Mouse (Mus musculus) regulatory T cell (primary cell): Measurements from ENCODE around the gene Gfod2.

Experiments
- in situ Hi-C: fragments of 300-600 bp; cut with MboI, MseI; formaldehyde crosslinking; loops from one replicate; pipeline ENCODE4 v1.15.1; 2025; ENCODE audit warnings: high pct_unique_total_duplicates

Gfod2 gene

DNA sequence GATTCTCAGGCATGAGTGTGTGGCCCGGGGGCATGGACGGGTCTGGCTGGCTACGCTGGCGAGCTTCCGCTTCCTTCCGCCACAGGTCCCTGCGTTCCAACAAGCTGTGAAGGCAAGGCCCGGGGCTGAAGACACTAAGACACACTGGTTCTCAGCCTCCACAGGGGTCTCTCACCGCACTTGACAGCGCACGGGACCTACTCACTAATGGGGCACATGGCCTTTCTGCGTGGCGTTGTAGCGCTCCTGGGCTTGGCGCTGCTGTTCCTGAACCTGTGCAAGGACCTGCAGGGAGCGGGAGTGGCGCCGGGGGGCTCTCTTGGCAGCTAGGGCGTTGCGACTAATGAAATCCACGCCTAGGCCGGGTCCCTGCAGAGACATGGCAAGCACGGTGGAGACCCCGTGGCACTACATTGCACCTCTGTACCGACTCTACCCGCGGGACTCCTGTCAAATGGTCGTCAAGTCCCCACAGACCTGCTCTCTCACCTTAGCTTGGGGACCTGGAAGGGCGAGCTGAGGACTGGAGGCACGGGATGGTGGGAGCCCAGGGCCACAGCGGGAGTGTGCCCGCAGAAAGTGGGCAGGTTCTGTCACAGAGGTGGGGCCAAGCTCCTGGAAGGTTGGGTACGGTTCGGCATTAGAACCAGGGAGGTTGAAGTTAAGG, 54.2 kb downstream of the Gfod2 start:
- in situ Hi-C loops, result no loop called here

DNA sequence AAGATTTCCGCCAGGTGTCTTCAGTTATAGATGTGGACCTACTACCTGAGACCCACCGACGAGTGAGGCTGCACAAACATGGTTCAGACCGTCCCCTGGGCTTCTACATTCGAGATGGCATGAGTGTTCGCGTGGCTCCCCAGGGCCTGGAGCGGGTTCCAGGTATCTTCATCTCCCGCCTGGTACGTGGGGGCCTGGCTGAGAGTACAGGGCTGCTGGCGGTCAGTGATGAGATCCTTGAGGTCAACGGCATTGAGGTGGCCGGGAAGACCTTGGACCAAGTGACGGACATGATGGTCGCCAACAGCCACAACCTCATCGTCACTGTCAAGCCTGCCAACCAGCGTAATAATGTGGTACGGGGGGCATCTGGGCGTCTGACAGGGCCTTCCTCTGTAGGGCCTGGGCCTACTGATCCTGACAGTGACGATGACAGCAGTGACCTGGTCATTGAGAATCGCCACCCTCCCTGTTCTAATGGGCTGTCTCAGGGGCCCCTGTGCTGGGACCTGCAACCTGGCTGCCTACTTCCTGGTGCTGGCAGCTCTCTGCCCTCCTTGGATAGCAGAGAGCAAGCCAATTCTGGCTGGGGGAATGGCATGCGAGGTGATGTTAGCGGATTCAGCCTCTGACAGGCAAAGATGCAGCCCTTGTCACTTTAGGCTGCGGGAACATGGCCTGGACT, 55.6 kb downstream of the Gfod2 start:
- in situ Hi-C loops, result no loop called here

DNA sequence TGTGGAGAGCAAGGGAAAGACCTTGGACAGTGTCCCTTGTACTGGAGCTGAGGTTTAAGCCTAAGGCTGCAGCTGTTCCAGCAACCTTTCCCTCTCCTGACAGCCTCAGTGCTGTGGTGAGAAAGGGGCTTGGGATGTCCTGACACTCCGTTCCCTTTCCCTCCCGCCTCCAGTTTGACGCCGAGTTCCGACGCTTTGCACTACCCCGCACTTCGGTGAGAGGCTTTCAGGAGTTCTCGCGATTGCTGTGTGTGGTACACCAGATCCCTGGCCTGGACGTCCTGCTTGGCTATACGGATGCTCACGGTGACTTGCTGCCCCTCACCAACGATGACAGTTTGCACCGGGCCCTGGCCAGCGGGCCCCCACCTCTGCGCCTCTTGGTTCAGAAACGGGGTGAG, 56.5 kb downstream of the Gfod2 start:
- in situ Hi-C loops, result no loop called here

DNA sequence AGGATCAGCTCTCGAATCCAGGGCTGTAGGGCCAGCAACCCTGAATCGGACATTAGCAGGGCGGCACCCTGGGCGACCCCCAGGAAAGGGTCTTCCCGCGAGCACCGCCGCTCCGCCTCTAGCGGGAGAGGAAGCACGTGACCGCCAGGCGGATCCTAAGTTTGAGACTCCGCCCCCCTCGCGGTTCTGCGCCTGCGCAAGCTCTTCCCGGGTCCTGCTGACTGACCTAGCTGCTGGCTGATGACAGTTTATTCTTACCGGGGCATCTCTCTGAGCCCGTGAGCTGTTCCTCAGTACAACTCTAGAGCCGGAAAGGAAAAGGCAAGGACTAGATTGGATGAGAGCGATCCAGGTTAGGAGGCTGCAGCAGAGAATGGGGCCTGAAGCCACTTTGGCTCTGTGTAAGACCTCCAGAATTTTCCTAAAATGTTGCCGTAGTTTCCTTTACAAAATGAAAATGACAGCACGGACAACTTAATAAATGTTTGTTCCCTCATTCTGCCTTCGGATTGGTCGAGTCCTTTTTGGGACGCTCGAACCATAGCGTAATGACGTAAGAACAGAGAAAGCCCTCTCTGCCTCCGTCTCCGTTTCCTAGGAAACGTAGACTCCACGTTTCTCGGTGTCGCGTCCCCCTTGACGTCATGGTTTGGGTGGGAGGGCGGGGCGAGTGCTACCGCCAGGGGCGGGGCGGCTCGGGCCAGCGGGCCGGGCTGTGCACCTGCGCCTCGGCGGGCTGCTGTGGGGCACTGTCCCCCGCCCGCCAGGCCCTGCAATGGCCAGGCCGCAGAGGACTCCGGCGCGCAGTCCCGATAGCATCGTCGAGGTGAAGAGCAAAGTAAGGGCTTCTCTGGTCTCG, 57.3 kb downstream of the Gfod2 start, which contains the start of the genes Acd and Pard6a:
Gene Acd, minus strand, starts transcription at position 137 of the 859 bp plus-strand sequence.
Gene Pard6a, plus strand, starts transcription at position 183 of the 859 bp plus-strand sequence.
- in situ Hi-C loops, result no loop called here

DNA sequence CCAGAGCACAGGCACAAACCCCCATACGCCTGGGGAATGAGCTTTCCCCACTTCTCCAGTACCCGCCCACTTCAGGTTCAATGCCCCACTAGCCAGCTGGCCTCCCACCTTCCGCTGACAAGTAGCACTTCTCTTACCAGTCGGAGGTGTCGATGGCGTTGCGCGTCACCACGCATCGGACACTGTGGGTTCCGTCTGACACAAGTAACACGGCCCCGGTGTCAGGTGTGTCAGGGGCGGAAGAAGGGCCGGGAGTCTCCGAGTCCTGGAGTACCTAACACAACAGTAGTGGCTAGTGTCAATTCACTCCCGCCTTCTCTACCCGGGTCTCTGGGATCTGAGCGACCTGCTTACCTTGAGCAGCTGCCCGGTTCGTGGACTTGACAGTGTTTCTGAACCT, 57.9 kb downstream of the Gfod2 start:
- in situ Hi-C loops, result no loop called here

DNA sequence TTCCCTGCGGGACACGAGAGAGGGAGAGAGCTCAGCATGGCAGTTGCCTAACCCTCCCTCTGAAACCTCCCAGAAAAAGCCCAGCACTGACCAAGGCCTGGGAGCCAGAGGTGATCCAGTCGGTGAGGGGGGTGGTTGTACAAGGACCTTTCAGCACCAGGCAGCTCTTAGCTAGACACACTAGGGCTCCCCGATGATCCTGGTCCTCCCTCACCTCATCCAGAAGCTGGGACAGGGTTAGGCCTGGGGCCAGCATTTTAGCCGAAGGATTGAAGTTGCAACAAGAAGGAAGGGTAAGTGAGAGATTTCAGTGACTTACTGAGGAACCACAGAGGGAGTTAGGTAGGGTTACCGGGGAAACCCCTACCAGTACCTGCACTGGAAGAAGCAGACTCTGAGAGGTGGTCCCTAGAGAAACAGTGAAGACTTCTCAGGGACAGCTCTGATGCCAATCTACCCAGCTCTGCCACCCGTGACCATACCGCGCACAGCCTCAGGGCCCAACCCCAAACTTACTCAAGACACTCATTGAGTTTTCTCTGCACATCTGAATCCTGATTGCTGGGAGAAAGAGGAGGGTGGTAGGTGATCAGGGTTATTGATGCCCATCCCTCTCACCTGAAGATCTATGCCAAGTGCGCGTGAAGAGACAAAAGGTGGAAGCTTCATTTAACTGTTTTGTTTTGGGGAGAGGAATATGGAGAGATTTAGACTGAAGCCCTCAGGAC, 58.8 kb downstream of the Gfod2 start:
- in situ Hi-C loops, result no loop called here

DNA sequence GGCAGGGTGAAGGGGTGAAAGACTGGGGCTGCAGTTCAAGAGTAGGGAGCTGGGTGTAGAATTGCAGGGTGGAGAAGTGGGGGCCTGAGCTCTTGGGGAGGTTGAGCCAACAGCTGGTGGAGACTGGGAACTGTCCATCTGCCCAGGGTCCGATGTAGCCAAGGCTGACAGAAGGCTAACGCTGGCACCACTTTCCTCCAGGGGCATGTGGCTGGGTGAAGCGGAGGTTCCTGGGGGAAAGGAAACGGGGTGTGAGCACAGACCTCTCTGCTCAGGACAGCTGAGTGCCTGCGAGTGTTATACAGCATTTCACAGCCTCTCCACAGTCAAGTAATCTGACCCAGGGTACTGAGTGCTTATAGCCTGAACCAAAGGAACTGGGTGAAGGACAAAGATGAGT, 59.7 kb downstream of the Gfod2 start:
- in situ Hi-C loops, result no loop called here

DNA sequence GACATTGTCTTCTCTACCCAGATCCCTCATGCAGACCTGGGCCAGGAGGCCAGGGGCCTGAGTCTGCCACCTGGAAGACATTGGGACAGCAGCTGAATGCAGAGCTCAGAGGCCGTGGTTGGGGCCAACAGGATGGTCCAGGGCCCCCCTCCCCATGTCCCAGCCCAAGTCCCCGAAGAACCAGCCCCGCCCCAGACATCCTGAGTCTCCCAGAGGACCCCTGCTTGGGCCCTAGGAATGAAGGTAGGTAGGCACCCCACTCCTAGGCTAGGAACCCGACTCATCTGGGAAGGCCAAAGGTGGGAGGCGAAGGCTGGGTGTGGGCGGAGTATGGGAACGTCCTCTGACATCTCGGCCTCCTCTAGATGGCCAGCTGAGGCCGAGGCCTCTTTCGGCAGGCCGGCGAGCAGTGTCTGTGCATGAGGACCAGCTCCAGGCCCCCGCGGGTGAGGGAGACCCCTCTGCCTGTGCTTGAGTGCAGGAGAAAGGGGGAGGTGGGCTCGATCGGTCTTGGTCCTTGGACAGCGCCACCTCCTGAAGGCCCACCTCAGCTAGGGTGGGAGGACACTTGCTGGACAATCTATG, 61.2 kb downstream of the Gfod2 start:
- in situ Hi-C loops, result no loop called here

DNA sequence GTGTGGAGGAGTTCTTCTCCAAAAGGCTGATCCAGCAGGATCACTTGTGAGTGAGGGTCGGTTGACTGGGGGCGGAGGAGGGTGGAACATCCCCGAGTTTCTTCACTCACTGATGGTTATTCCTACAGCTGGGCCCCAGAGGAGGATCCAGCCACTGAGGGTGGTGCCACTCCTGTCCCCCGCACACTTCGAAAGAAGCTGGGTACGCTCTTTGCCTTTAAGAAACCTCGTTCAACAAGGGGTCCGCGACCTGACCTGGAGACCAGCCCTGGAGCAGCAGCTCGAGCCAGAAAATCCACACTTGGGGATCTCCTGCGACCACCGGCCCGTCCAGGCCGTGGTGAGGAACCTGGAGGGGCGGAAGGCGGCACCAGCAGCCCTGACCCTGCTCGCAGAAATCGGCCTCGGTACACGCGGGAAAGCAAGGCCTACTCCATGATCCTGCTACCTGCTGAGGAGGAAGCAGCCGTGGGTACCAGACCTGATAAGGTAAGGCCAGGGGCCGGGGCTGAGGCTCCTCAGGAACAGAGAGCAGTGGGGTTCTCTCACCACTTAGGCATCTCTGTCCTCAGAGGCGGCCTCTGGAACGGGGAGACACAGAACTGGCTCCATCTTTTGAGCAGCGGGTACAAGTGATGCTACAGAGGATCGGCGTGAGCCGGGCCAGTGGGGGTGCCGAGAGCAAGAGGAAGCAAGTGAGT, 63.2 kb downstream of the Gfod2 start:
- in situ Hi-C loops, result no loop called here

DNA sequence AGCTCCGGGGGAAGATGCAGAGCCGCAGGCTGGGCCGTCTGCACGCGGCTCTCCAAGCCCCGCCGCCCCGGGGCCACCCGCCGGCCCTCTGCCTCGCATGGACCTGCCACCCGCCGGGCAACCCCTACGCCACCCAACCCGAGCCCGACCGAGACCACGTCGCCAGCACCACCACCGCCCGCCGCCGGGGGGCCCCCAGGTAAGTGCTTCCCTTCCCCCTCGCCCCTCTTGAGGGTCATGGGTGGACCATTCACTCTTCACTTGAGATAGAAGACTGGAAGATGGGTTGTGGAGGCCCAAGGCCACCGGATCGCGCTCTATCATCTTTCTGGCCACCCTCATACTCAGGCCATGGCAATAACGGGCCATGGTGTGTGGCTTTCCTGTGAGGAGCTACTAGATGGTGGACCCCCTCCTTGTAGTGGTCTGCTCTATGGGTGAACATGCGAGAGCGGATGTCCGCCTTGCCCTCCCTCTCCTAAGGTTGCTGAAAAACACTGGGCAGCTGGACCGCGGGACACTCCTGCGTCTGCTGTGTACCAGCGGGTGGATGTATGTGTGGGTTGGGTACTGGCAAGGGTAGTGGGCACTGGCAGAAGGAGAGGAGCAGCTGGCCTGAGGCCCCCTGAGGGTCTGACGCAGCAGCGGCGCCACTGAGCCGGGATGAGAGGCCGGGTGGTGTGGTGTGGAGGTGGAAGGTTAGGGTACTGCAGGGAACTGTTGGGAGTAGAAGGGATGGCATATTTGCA, 64.2 kb downstream of the Gfod2 start:
- in situ Hi-C loops, result no loop called here

DNA sequence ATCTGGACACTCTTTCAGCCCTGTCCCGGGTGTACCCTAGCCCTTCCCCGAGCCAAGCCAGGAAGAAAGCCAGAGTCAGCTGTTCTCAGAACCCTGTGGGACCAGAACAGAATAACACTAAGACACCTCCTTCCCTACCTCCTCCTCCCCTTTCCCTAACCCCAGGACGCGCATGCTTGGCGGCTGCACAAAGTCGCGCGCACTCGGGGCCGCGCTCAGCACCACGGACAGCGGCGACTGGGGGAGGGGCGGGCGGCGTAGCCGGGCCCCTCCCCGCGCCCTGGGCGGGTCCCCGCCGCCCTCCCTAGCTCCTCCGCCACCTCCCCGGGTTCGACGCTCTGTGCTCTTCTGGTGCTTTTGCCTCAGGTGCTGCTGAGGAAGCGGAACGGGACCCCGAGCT, 64.8 kb downstream of the Gfod2 start:
- in situ Hi-C loops, result no loop called here

DNA sequence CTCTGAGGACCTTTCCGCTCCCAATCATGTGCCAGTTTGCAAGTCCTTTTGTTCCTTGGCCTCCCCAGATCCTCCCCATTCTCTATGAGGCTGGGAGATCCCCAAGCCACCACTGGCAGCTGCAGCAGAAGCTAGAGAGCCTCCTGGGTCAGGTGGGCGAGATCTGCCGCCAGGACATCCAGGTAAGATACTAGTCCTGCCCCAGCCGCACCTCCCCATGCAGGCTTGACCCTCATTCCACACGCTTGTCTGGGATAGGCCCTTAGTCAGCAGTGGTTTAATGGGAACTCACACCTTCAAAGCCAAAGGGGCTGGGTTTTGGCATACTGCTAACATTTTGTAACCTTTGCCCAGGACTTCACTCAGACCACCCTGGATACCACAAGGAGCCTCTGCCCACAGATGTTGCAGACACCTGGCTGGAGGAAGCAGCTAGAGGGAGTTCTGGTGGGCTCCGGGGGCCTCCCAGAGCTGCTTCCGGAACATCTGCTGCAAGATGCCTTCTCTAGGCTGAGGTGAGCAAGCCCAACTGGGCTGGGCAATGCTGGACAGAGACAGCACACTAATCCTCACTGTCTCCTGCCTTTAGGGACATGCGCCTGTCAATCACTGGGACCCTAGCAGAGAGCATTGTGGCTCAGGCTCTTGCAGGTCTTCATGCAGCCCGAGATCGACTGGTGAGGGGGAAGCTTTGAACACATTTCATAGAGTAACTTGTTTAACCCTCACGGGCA, 65.8 kb downstream of the Gfod2 start:
- in situ Hi-C loops, result no loop called here

DNA sequence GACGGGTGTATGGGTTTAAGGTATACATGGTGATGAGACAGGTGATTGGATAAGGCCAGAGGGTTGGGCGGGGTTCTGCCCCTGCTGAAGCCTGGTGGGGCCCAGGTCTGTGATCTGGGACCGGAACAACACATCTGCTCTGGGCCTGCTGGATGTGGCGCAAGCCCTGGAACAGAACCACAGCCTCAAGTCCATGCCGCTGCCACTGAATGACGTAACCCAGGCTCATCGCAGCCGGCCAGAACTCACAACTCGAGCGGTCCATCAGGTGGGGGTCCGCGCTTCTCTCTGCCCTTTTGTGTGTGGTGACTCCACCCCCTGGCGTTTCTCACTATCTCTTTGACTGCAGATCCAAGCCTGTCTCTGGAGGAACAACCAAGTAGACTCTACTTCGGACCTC, 67.5 kb downstream of the Gfod2 start:
- in situ Hi-C loops, result no loop called here

DNA sequence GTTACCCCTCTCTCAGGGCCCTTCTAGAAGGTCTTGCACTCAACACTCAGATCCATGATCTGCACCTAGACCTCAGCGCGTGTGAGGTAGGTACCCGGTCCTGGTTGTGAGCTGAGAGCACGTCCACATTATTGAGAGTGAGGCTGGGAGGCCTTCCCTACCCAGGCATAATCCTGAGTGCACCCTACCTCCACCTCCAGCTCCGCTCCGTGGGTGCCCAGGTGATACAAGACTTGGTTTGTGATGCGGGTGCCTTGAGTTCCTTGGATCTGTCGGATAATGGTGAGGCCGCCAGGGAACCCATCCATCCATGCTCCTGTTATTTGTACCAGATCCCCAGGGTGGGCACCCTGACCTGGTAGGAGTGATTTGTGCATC, 68.5 kb downstream of the Gfod2 start:
- in situ Hi-C loops, result loop anchor here (5.0 kb wide), 1 partner anchor 73 kb away; no protein-coding TSS in a partner anchor

DNA sequence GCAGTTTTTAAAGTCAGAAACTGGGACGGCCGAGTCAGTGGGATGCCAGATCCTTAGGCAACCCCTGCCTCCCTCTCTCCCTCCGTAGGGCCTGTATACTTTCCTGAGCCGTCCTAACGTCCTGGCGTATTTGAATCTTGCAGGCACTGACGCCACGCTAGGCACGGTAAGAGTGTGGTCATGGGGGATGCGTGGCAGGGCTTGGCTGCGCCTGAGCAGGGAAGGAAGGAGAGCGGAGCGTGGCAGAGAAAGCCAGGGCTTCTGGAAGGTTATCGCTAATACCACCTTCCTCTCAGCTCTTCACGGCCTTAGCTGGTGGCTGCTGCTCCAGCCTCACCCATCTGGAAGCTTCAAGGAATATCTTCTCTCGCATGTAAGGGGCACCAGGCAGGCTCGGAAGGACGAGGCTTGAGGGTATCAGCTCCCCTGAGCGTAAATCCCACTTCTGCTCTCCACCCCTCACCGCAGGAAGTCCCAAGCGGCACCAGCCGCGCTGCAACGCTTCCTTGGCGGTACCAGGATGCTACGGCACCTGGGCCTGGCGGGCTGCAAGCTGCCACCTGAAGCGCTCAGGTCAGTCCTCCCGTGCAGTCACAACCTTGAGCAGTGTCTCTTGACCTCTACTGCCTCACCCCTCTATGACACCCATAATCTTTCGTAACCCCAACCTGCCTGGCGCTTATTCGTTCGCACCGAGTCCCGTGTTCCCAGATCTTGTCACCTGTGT, 69.0 kb downstream of the Gfod2 start:
- in situ Hi-C loops, result loop anchor here (5.0 kb wide), 1 partner anchor 72 kb away; no protein-coding TSS in a partner anchor

DNA sequence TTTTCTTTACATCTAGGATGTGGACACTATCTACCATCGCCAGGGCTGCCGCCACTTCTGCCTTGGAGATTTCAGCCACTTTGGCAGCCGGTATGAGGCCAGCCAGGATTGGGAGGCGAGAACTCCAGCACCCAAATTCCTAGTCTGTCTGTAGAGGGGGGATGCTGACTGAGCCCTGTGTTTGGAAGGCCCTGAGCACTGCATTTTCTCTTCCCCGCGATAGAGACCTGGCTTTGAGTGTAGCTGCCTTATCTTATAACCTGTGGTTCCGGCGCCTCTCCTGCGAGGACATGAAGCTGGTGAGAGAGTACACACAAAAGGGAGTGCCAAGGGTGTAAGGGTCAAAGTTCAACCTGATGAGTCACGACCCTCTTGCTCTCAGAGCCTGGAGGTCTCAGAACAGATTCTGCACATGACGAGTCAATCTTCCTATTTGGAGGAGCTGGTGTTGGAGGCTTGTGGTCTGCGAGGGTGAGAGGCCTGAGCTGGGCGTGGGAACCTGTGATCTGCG, 70.2 kb downstream of the Gfod2 start:
- in situ Hi-C loops, result loop anchor here (5.0 kb wide), 1 partner anchor 71 kb away; no protein-coding TSS in a partner anchor

DNA sequence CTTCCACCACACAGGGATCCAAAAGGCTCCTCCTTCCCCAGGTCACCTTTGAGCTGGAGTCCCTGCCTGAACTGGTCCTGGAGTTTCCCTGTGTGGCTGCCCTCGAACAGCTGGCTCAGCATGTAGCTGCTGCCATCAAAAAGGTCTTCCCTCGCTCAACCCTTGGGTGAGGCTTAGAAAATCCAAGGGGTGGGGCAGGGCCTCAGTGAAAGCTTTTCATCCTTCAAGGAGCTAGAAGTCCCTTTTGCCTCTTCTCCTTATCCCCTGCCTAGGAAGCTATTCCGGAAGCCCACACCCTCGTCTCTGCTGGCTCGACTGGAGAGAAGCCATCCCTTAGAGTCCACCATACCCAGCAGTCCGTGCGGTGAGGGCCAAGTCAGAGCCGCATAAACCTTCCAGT, 71.0 kb downstream of the Gfod2 start:
- in situ Hi-C loops, result loop anchor here (5.0 kb wide), 1 partner anchor 70 kb away; no protein-coding TSS in a partner anchor

DNA sequence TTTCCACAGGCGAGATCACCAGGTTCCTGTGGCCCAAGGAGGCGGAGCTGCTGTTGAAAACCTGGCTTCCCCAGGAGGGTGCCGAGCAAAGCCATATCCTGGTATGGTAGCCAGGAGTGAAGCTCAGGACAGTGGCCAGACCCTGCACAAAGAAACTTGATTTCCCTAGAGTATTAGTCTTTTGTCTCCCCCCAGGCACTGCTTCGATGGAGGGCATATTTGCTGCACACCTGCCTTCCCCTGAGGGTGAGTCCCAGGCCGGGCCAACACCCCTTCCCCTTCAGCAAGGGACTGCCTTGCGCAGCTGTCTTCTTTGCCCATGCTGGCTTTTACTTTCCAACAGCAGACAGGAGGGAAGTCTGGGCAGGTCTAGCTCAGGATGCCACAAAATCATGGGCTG, 71.9 kb downstream of the Gfod2 start:
- in situ Hi-C loops, result loop anchor here (5.0 kb wide), 1 partner anchor 69 kb away; no protein-coding TSS in a partner anchor
